Comparison of ENCODE assay signal across 18 mouse cellular contexts in genomic region chr16:31617128-31617527, GRCm38 (mm10). TPM values are rescaled to one million over a fixed set of nuclear protein-coding genes. Genes with fewer than 3 reads are reported as not detected.
DNase-seq lines count a peak whose midpoint lies in the region; ATAC-seq and TF ChIP-seq lines count a peak whose summit lies in the region.
"Had no signal": no experiment of that assay in that cellular context is flagged by ENCODE, and none has a peak within 500 bp of the region (broad histone marks: within the 10 kb centered on the region; RNA-seq: fewer than 3 reads in every experiment).

No protein-coding gene starts in this region.

- ATAC-seq in limb, embryonic 15.5 days (ENCODE audit: insufficient number of reproducible peaks, low FRiP score, low TSS enrichment, low read depth) = no peak
- no peak for ATAC-seq in stomach, postnatal 0 days (ENCODE audit: low FRiP score, low TSS enrichment)
- ATAC-seq: activated CD4-positive, CD25-positive, alpha-beta regulatory T cell, adult 4 months; CD4-positive, CD25-positive, alpha-beta regulatory T cell, adult 4 months had no signal

- H3K27ac ChIP-seq in embryonic facial prominence, embryonic 10.5 days (replicated peaks) = 0 out of 2 replicates have a peak overlapping the region, but pooled peaks have one; percentile 80
- H3K27ac ChIP-seq in limb, embryonic 15.5 days = 0 out of 2 replicates have a peak overlapping the region, but pooled peaks have one; percentile 82
- H3K27ac ChIP-seq in stomach, postnatal 0 days (replicated peaks) = no peak overlapping the region
- H3K27ac ChIP-seq: heart, adult 2 months had no signal

- H3K9me3 ChIP-seq in embryonic facial prominence, embryonic 10.5 days = peaks cover 2% of the 10 kb centered on the region; the same call in 1 of the 2 replicates
- no peaks in the 10 kb centered on the region for H3K9me3 ChIP-seq in limb, embryonic 15.5 days
- no peaks in the 10 kb centered on the region for H3K9me3 ChIP-seq in stomach, postnatal 0 days (ENCODE audit: control insufficient read depth, low read length)
- H3K9me3 ChIP-seq: forebrain, embryonic 10.5 days; forebrain, embryonic 13.5 days; hindbrain, embryonic 12.5 days; hindbrain, embryonic 15.5 days; intestine, embryonic 15.5 days had no signal

- peaks cover 25% of the 10 kb centered on the region for H3K4me1 ChIP-seq in embryonic facial prominence, embryonic 10.5 days
- H3K4me1 ChIP-seq in limb, embryonic 15.5 days = peaks cover 24% of the 10 kb centered on the region
- H3K4me1 ChIP-seq in stomach, postnatal 0 days (replicated peaks; ENCODE audit: control insufficient read depth, insufficient read depth) = 0 out of 2 replicates have a peak, but pooled peaks cover 3% of the 10 kb centered on the region

- H3K36me3 ChIP-seq in embryonic facial prominence, embryonic 10.5 days (replicated peaks) = 0 out of 2 replicates have a peak, but pooled peaks cover 4% of the 10 kb centered on the region
- H3K36me3 ChIP-seq in limb, embryonic 15.5 days = no peaks in the 10 kb centered on the region
- H3K36me3 ChIP-seq in stomach, postnatal 0 days (ENCODE audit: control insufficient read depth, insufficient read depth, low read length) = no peaks in the 10 kb centered on the region
- H3K36me3 ChIP-seq: forebrain, embryonic 10.5 days; hindbrain, embryonic 12.5 days; hindbrain, embryonic 15.5 days; intestine, embryonic 15.5 days had no signal

- DNase-seq in A20 (ENCODE audit: low read depth, low spot score) = peak; percentile 75
- DNase-seq in embryonic facial prominence, embryonic 10.5 days (ENCODE audit: low spot score) = no peak
- DNase-seq in induced T-regulatory cell, adult 2 months (ENCODE audit: low read depth) = peak; percentile 3
- no peak for DNase-seq in ovary, adult 18-20 months (ENCODE audit: low spot score)
- DNase-seq in lung, postnatal 36 days = no peak
- no peak for DNase-seq in stomach, postnatal 0 days (ENCODE audit: low spot score)
- DNase-seq: adrenal gland, adult 8-10 months had no signal

- H3K9ac ChIP-seq in limb, embryonic 15.5 days = no peak overlapping the region
- H3K9ac ChIP-seq in stomach, postnatal 0 days (ENCODE audit: low read length) = no peak overlapping the region
- H3K9ac ChIP-seq: forebrain, postnatal 0 days; hindbrain, embryonic 12.5 days; hindbrain, embryonic 15.5 days; intestine, embryonic 15.5 days had no signal

- no peak overlapping the region for H3K4me2 ChIP-seq in limb, embryonic 15.5 days
- H3K4me2 ChIP-seq in stomach, postnatal 0 days (replicated peaks; ENCODE audit: low read depth) = no peak overlapping the region

- no peak for TF ChIP-seq EP300 in stomach, postnatal 0 days (optimal IDR thresholded peaks at IDR 0.05)

- no peak for TF ChIP-seq CTCF in stomach, postnatal 0 days (IDR thresholded peaks at IDR 0.05; ENCODE audit: low read depth)

- H3K4me3 ChIP-seq in embryonic facial prominence, embryonic 10.5 days = no peak overlapping the region
- H3K4me3 ChIP-seq in limb, embryonic 15.5 days = no peak overlapping the region
- H3K4me3 ChIP-seq in stomach, postnatal 0 days (ENCODE audit: low read depth, low read length) = no peak overlapping the region
- H3K4me3 ChIP-seq: erythroblast, embryonic 14.5 days; forebrain, embryonic 13.5 days; heart, adult 2 months; hindbrain, embryonic 12.5 days; hindbrain, embryonic 15.5 days had no signal

- H3K27me3 ChIP-seq in embryonic facial prominence, embryonic 10.5 days (replicated peaks; ENCODE audit: low read depth, poor library complexity, severe bottlenecking) = no peaks in the 10 kb centered on the region
- H3K27me3 ChIP-seq in limb, embryonic 15.5 days = no peaks in the 10 kb centered on the region
- no peaks in the 10 kb centered on the region for H3K27me3 ChIP-seq in stomach, postnatal 0 days (ENCODE audit: control insufficient read depth, insufficient read depth, low read length)
- H3K27me3 ChIP-seq: forebrain, embryonic 13.5 days; hindbrain, embryonic 12.5 days; hindbrain, embryonic 15.5 days; intestine, embryonic 15.5 days had no signal

RNA-seq across cellular contexts. Expression of gene Dlg1, which starts 46.1 kb away (rescaled TPM):
- polyA plus RNA-seq in embryonic facial prominence, embryonic 10.5 days (2016; fragmentation: Nextera tagmentation; extraction: Ambion mirVana) = 27.5 and 27.7 TPM in 2 replicates
- polyA plus RNA-seq in limb, embryonic 15.5 days (2015; fragmentation: Nextera tagmentation; extraction: Ambion mirVana) = 25.3 and 33.7 TPM in 2 replicates
- 11.8 and 12.1 TPM in 2 replicates for polyA plus RNA-seq in stomach, postnatal 0 days (2015; fragmentation: Nextera tagmentation; extraction: Ambion mirVana)

Comparison
In these comparisons a context has a peak if more than half of its experiments do, and no peak if none do; other contexts are left out.
1. DNase-seq: peak in A20 (single experiment) and induced T-regulatory cell, adult 2 months (single experiment); none in embryonic facial prominence, embryonic 10.5 days (single experiment), ovary, adult 18-20 months (single experiment), lung, postnatal 36 days (single experiment) and stomach, postnatal 0 days (single experiment).